Mouse (Mus musculus): Measurements from ENCODE around the gene Arf1.

- no peak for TF ChIP-seq CTCF (IDR thresholded peaks at IDR 0.05; ENCODE audit: low read depth, low read length)
- no peak for TF ChIP-seq POLR2A (IDR thresholded peaks at IDR 0.05; ENCODE audit: insufficient read depth, low read length)
Observed at GRCm38 (mm10) chr11:59222306-59222705, 5.8 kb downstream of the Arf1 start.

Measured in ES-Bruce4 (cell line).